Comparison of ENCODE assay signal across 17 mouse cellular contexts in genomic region chr17:69477526-69477925, GRCm38 (mm10). TPM values are rescaled to one million over a fixed set of nuclear protein-coding genes. Genes with fewer than 3 reads are reported as not detected.
"Had no signal": no experiment of that assay in that cellular context is flagged by ENCODE, and none has a peak within 500 bp of the region (broad histone marks: within the 10 kb centered on the region; RNA-seq: fewer than 3 reads in every experiment).

No protein-coding gene starts in this region.

- H3K4me2 ChIP-seq: limb, embryonic 12.5 days; liver, embryonic 13.5 days; lung, embryonic 15.5 days; midbrain, embryonic 13.5 days had no signal

- H3K9me3 ChIP-seq: limb, embryonic 12.5 days; liver, embryonic 13.5 days; lung, embryonic 15.5 days; midbrain, embryonic 13.5 days had no signal

- H3K27me3 ChIP-seq: limb, embryonic 12.5 days; liver, embryonic 13.5 days; midbrain, embryonic 13.5 days had no signal

- DNase-seq: kidney, postnatal 36 days; liver; liver, embryonic 13.5 days; liver, postnatal 0 days; lung, postnatal 14 days; right cerebral cortex, postnatal 14 days; thymus, postnatal 4 days had no signal

- ATAC-seq: liver, postnatal 0 days; midbrain, embryonic 13.5 days had no signal

- H3K9ac ChIP-seq: limb, embryonic 12.5 days; liver, embryonic 13.5 days; liver, postnatal 0 days; lung, embryonic 15.5 days; midbrain, embryonic 13.5 days had no signal

- H3K36me3 ChIP-seq: limb, embryonic 12.5 days; liver, embryonic 13.5 days; lung, embryonic 15.5 days; midbrain, embryonic 13.5 days had no signal

- H3K4me1 ChIP-seq: liver, embryonic 13.5 days; lung, embryonic 15.5 days had no signal

- H3K4me3 ChIP-seq: layer of hippocampus, adult 2 months; limb, embryonic 12.5 days; liver, embryonic 13.5 days; lung, embryonic 15.5 days; megakaryocyte, embryonic 14.5 days; midbrain, embryonic 13.5 days; myocyte had no signal

- H3K27ac ChIP-seq: kidney, postnatal 0 days; layer of hippocampus, adult 2 months; limb, embryonic 12.5 days; liver, embryonic 13.5 days; lung, embryonic 15.5 days; macrophage; midbrain, embryonic 13.5 days had no signal

RNA-seq across cellular contexts. Expression of gene Akain1, which starts 38.4 kb away (rescaled TPM):
- polyA plus RNA-seq: kidney, postnatal 0 days; limb, embryonic 12.5 days; liver, embryonic 13.5 days; liver, postnatal 0 days; lung, embryonic 15.5 days; macrophage; myocyte; small intestine, adult 2 months; stomach, embryonic 16.5 days had no signal
